Mouse (Mus musculus) common myeloid progenitor, adult 5-6 weeks (primary cell): ENCODE measurements around the gene Nol7. TPM values are rescaled to one million over a fixed set of nuclear protein-coding genes. Genes with fewer than 3 reads are reported as not detected.

Experiments
- ATAC-seq: replicated peaks from 2 replicates; pipeline ENCODE4 v1.8.0; 2016; ENCODE audit warnings: low read depth, mild to moderate bottlenecking, moderate TSS enrichment, inconsistent platforms; ENCODE audit not compliant: poor library complexity, severe bottlenecking
- total RNA-seq: library from RNA; stranded (forward); fragments of 200-1000, 187-1606 nt; gene quantifications from 2 replicates; pipeline ENCODE4 v1.2.3, GENCODE M21; 2017

Gene Nol7
- total RNA-seq: 293 and 307 TPM in 2 replicates

- peak; percentile 93 for ATAC-seq
These were observed at the start of gene Nol7 for GRCm38 (mm10) chr13:43398297-43399080. Gene Nol7, plus strand, starts transcription at chr13:43398390.

GRCm38 (mm10) chr13:43349376-43349775 is 48.8 kb upstream of the Nol7 start:
- ATAC-seq: no peak

GRCm38 (mm10) chr13:43350489-43351169 is 47.6 kb upstream of the Nol7 start:
- ATAC-seq: no peak

DNA sequence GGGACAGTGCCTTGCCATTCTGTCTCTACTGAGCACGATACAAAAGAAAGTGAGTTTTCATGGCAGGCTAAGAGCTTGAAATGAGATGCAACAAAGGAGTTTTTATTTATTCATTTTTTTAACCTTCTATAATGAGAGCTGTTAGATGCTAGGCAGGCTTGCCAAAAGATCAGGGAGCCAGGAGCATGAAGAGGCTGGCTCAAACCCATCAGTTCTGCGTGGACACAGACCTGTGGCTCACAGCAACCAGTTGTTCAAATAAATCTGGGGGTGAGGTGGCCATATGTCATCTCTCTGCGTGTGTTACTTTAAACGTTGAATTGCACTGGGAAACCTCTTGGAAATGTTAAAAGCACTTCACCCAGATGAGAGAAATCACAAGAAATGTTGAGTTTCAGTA is 44.8 kb upstream of the Nol7 start:
- ATAC-seq: no peak

GRCm38 (mm10) chr13:43354362-43354761 is 43.8 kb upstream of the Nol7 start:
- ATAC-seq: no peak

DNA sequence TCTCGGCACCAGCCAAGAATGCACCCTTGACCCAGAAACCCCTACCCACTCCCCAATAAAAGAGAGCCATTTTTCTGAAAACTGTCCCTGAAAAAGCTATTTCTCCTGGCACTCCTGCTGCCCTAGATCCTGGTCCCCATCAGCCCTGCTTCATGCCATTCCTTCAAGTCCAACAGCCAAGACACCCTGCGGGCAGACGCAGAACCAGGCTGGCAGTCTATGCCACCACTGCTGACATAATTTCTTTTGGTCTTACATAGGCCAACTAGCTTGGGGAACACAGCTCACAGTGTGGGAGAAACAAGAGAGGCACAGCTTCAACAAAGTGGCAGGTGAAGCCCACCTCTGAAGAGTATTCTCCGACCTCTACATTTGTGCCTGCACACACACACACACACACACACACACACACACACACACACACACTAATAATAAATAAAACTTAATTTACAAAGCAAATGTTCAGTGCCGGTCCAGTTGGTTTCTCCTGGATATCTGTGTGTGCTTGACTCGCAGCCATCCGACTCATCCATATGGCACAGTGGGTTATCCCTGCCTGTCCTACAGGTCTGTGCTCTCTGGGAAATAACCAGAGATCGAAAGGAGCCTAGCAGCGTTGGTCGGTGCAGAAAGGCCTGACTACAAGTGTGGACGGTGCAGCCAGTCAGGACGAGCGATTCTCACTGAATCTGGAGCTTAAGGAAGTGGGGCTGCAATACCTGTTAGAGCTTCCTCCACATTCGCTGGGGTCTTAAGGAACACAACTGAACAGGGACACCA is 41.7 kb upstream of the Nol7 start:
- no peak for ATAC-seq

DNA sequence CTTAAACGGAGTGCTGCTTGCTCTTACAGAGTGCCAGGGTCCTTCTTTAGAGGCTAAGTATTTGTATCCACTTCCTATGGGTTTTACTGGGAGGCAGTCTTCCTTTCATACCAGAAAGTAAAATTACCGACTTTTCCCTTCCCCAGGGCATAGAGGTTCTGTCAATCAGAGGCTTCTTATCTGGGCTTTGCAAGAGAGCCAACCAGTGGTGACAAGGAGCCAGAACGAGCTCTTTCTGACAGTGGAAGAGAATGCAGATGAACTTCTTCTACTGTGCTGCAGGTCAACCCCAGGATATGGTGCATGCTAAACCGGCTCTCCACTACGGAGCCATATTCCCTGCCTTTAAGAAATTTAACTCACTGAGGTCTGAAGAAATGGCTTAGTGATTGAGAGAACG is 37.7 kb upstream of the Nol7 start:
- ATAC-seq: no peak

DNA sequence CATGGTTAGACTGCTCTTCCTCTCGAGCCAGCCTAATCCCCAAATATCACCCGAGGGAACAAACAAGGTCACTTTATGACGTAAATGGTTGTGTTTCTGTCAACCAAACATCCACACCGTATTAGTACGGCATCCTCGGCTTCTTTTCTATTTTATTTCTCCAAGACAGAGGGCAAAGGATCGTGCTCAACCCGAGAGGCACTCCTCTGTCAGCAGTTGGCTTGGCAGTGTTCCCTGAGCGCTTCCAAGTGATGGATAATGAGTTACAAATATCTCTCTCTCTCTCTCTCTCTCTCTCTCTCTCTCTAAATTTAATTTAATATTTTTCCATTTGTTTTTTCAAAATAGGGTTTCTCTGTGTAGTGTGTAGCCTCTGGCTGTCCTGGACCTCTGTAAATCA is 35.8 kb upstream of the Nol7 start:
- ATAC-seq: no peak

GRCm38 (mm10) chr13:43364985-43365824 is 33.0 kb upstream of the Nol7 start, which contains the start of gene Sirt5:
Gene Sirt5, plus strand, starts transcription at chr13:43365496.
- ATAC-seq: peak; percentile 98

DNA sequence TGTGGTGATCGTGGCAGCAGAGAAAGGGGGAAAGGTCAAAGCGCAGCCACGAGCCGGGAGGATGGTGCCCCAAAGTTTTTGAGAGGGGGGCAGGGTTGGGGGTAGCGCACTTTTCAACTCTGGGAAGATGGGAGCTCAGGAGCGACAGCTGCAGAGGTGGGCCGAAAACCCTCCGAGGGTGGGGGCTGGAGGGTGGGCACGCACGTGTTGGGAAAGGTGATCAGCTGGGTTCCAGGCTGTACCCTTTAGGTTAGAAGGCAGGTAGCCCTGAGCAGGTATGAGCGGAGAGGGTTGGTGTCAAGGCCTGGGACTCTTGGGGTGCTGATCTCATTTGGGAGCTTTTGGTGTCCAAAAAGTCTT is 32.4 kb upstream of the Nol7 start:
- ATAC-seq: no peak

DNA sequence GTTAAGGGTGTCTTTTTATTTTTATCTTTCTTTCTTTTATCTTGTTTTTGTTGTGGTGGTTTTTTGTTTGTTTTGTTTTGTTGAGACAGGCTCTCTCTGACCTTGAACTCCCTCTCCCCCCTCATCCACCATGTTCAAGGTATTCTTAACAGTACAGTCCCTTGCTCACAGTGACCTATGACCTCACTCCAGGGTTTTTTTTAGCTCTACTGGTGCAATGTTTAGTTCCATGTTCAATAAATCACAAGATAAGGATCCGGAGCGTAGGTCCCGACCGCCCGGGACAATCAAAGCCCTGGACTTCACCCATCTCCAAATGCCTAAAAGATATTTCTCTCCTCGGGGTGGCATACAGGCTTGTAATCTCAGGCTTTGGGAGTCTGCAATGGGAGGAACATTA is 28.1 kb upstream of the Nol7 start:
- ATAC-seq: no peak

DNA sequence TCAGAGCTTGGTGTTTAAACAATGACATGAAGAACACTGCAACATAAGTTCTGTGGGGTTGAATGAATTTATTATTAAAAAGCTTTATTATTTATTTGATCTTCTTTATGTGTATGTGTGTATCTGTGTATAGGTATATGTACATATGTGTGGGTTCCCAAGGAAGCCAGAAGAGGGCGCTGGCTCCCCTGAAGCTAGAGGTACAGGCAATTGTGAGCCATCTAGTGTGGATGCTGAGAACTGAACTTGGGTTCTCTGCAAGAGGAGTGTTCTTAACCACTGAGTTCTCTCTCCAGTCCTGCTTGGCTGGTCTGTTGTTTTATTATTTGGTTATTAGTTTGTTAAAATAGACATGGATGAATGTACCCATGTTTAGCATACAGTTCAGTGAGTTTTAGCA is 25.3 kb upstream of the Nol7 start:
- ATAC-seq: no peak

GRCm38 (mm10) chr13:43374205-43374604 is 24.0 kb upstream of the Nol7 start:
- no peak for ATAC-seq

GRCm38 (mm10) chr13:43374918-43375432 is 23.2 kb upstream of the Nol7 start:
- no peak for ATAC-seq

- no peak for ATAC-seq
These were observed 18.2 kb upstream of the Nol7 start for GRCm38 (mm10) chr13:43379989-43380388.

DNA sequence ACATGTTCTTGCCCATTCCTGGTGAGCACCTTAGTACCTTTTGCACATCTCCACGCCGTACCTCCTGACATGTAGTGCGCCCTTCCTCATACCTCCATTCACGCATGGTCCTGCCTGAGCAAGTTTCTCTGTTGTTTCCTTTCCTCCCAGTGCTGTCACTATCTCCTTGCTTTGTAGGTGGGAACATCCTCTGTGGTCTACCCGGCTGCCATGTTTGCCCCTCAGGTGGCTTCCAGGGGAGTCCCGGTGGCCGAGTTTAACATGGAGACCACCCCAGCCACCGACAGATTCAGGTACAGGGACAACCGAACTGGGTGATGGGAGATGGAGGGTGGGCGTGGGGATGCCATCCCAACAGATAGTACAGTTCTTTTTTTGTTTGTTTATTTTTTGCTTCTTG is 12.9 kb upstream of the Nol7 start:
- ATAC-seq: no peak

DNA sequence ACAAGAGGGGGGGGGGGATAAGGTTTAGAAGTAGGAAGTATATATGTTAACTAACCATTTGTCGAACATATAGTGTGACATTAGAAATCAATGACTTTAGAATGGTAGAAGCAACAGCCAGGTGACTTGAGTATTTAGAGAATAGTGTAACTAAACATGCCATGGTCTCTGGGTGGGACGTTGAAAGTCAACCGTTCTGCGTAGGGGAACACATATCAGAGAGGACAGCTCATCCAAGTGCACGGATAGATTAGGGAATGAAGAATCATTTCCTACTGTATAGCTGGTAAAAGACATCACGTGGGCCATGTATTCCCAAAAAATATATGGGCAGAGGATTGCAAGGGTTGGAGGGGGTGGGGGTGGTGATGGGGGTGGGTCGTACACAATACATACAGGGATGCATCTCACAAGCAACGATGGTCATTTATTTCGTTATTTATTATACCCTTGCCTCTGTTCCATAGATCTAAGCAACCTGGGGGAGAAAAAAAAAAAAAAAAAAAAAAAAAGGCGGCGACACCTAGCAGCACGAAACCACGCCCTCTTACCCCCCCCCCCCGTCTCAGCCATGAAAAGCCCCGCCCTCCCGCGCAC is 392 bp upstream of the Nol7 start:
- no peak for ATAC-seq

GRCm38 (mm10) chr13:43399576-43399975 is 1.4 kb downstream of the Nol7 start:
- 0 out of 2 replicates have a peak, but pooled peaks have one; percentile 31 for ATAC-seq

GRCm38 (mm10) chr13:43412311-43412710 is 14.1 kb downstream of the Nol7 start:
- no peak for ATAC-seq
